Mouse (Mus musculus): ENCODE measurements around the gene Cks1b. TPM values are rescaled to one million over a fixed set of nuclear protein-coding genes. Genes with fewer than 3 reads are reported as not detected.

Gene Cks1b
- polyA plus RNA-seq, 1 experiment from 2014 or later: 311 TPM

- H3K4me2 ChIP-seq (ENCODE audit: low read depth, low read length): no peak overlapping the region
Measured at GRCm38 (mm10) chr3:89448720-89449537, 30.7 kb upstream of the Cks1b start.

GRCm38 (mm10) chr3:89440691-89441090, 22.5 kb upstream of the Cks1b start:
- no peak overlapping the region for H3K4me3 ChIP-seq (ENCODE audit: low read length)
- H3K27me3 ChIP-seq (replicated peaks; ENCODE audit: control insufficient read depth, insufficient read depth, low read length): no peaks in the 10 kb centered on the region
- H3K36me3 ChIP-seq (ENCODE audit: control insufficient read depth, insufficient read depth, low read length): peaks cover 8% of the 10 kb centered on the region; the same call in 1 of the 2 replicates
- no peak overlapping the region for H3K4me2 ChIP-seq (ENCODE audit: low read depth, low read length)
- H3K9ac ChIP-seq (ENCODE audit: low read depth, low read length): no peak overlapping the region
- ATAC-seq: no peak
- H3K9me3 ChIP-seq (ENCODE audit: control insufficient read depth, low read length): no peaks in the 10 kb centered on the region
- peaks cover 9% of the 10 kb centered on the region for H3K4me1 ChIP-seq (ENCODE audit: control insufficient read depth, insufficient read depth, low read length)
- 92% methylated on average over 2 of the region's 2 CpGs for whole genome bisulfite sequencing
- no peak overlapping the region for H3K27ac ChIP-seq (ENCODE audit: low read length)

More at GRCm38 (mm10) chr3:89448720-89449537, 30.7 kb upstream of the Cks1b start:
- Histone ChIP-seq H3K4me3 (ENCODE audit: low read length) (no peak overlapping the region), H3K9me3 (ENCODE audit: control insufficient read depth, low read length) (no peaks in the 10 kb centered on the region), H3K27ac (ENCODE audit: low read length) (no peak overlapping the region), H3K36me3 (ENCODE audit: control insufficient read depth, insufficient read depth, low read length) (peaks cover 8% of the 10 kb centered on the region; the same call in 1 of the 2 replicates), H3K9ac (ENCODE audit: low read depth, low read length) (no peak overlapping the region), H3K27me3 (replicated peaks; ENCODE audit: control insufficient read depth, insufficient read depth, low read length) (no peaks in the 10 kb centered on the region), H3K4me1 (ENCODE audit: control insufficient read depth, insufficient read depth, low read length) (0 out of 2 replicates have a peak, but pooled peaks cover 7% of the 10 kb centered on the region)
- ATAC-seq: peak; percentile 12; the same call in 1 of the 2 replicates
- WGBS: 62% methylated on average over 13 of the region's 13 CpGs

- Histone ChIP-seq H3K4me2 (ENCODE audit: low read depth, low read length) (peak overlapping the region; percentile 76), H3K27me3 (replicated peaks; ENCODE audit: control insufficient read depth, insufficient read depth, low read length) (no peaks in the 10 kb centered on the region), H3K4me3 (ENCODE audit: low read length) (peak overlapping the region; percentile 68), H3K36me3 (ENCODE audit: control insufficient read depth, insufficient read depth, low read length) (peaks cover 6% of the 10 kb centered on the region), H3K9ac (ENCODE audit: low read depth, low read length) (peak overlapping the region; percentile 70), H3K27ac (ENCODE audit: low read length) (peak overlapping the region; percentile 79), H3K9me3 (ENCODE audit: control insufficient read depth, low read length) (no peaks in the 10 kb centered on the region), H3K4me1 (ENCODE audit: control insufficient read depth, insufficient read depth, low read length) (peaks cover 9% of the 10 kb centered on the region)
- ATAC-seq: peak; percentile 45; the same call in 1 of the 2 replicates
- WGBS: 21% methylated on average over 5 of the region's 5 CpGs
Measured at GRCm38 (mm10) chr3:89437269-89437668, 19.1 kb upstream of the Cks1b start.

- Histone ChIP-seq H3K4me3 (ENCODE audit: low read length) (peak within 1 kb of the TSS; percentile 68), H3K27me3 (replicated peaks; ENCODE audit: control insufficient read depth, insufficient read depth, low read length) (no peaks in the 10 kb centered on the region), H3K9me3 (ENCODE audit: control insufficient read depth, low read length) (no peaks in the 10 kb centered on the region), H3K9ac (ENCODE audit: low read depth, low read length) (peak within 1 kb of the TSS; percentile 70), H3K4me2 (ENCODE audit: low read depth, low read length) (peak within 1 kb of the TSS; percentile 76), H3K36me3 (ENCODE audit: control insufficient read depth, insufficient read depth, low read length) (peaks cover 6% of the 10 kb centered on the region), H3K27ac (ENCODE audit: low read length) (peak within 1 kb of the TSS; percentile 79), H3K4me1 (ENCODE audit: control insufficient read depth, insufficient read depth, low read length) (peaks cover 12% of the 10 kb centered on the region)
- 6% methylated on average over 16 of the region's 16 CpGs for WGBS
- peak; percentile 85 for ATAC-seq
Measured at GRCm38 (mm10) chr3:89436176-89437113, 18.3 kb upstream of the Cks1b start, which contains the start of gene Pbxip1. Pbxip1 (plus strand) TSS chr3:89436706.

- Histone ChIP-seq H3K9ac (ENCODE audit: low read depth, low read length) (no peak overlapping the region), H3K4me1 (ENCODE audit: control insufficient read depth, insufficient read depth, low read length) (peaks cover 18% of the 10 kb centered on the region), H3K27ac (ENCODE audit: low read length) (no peak overlapping the region), H3K36me3 (ENCODE audit: control insufficient read depth, insufficient read depth, low read length) (peaks cover 6% of the 10 kb centered on the region), H3K9me3 (ENCODE audit: control insufficient read depth, low read length) (no peaks in the 10 kb centered on the region), H3K4me3 (ENCODE audit: low read length) (no peak overlapping the region), H3K27me3 (replicated peaks; ENCODE audit: control insufficient read depth, insufficient read depth, low read length) (no peaks in the 10 kb centered on the region), H3K4me2 (ENCODE audit: low read depth, low read length) (no peak overlapping the region)
- no peak for ATAC-seq
- 76% methylated on average over 7 of the region's 7 CpGs for WGBS
Measured at GRCm38 (mm10) chr3:89435041-89435440, 16.9 kb upstream of the Cks1b start.

- Histone ChIP-seq H3K4me1 (ENCODE audit: control insufficient read depth, insufficient read depth, low read length) (peaks cover 18% of the 10 kb centered on the region), H3K36me3 (ENCODE audit: control insufficient read depth, insufficient read depth, low read length) (peaks cover 6% of the 10 kb centered on the region), H3K27ac (ENCODE audit: low read length) (no peak overlapping the region), H3K27me3 (replicated peaks; ENCODE audit: control insufficient read depth, insufficient read depth, low read length) (no peaks in the 10 kb centered on the region), H3K9ac (ENCODE audit: low read depth, low read length) (no peak overlapping the region), H3K4me3 (ENCODE audit: low read length) (no peak overlapping the region), H3K9me3 (ENCODE audit: control insufficient read depth, low read length) (no peaks in the 10 kb centered on the region), H3K4me2 (ENCODE audit: low read depth, low read length) (no peak overlapping the region)
- 86% methylated on average over 11 of the region's 11 CpGs for WGBS
- ATAC-seq: no peak
Measured at GRCm38 (mm10) chr3:89434532-89434931, 16.3 kb upstream of the Cks1b start.

- Histone ChIP-seq H3K9me3 (ENCODE audit: control insufficient read depth, low read length) (no peaks in the 10 kb centered on the region), H3K27ac (ENCODE audit: low read length) (no peak overlapping the region), H3K4me1 (ENCODE audit: control insufficient read depth, insufficient read depth, low read length) (peaks cover 18% of the 10 kb centered on the region), H3K4me3 (ENCODE audit: low read length) (no peak overlapping the region), H3K9ac (ENCODE audit: low read depth, low read length) (no peak overlapping the region), H3K36me3 (ENCODE audit: control insufficient read depth, insufficient read depth, low read length) (peaks cover 9% of the 10 kb centered on the region), H3K4me2 (ENCODE audit: low read depth, low read length) (no peak overlapping the region), H3K27me3 (replicated peaks; ENCODE audit: control insufficient read depth, insufficient read depth, low read length) (no peaks in the 10 kb centered on the region)
- WGBS: 94% methylated on average over 6 of the region's 8 CpGs
- ATAC-seq: no peak
Measured at GRCm38 (mm10) chr3:89432606-89433005, 14.4 kb upstream of the Cks1b start.

- peak within 1 kb of the TSS; percentile 100 for H3K4me3 ChIP-seq (ENCODE audit: low read length)
- H3K4me2 ChIP-seq (ENCODE audit: low read depth, low read length): peak within 1 kb of the TSS; percentile 84
- H3K36me3 ChIP-seq (ENCODE audit: control insufficient read depth, insufficient read depth, low read length): peaks cover 15% of the 10 kb centered on the region
- WGBS: 2% methylated on average over 68 of the region's 68 CpGs
- peak within 1 kb of the TSS; percentile 93 for H3K27ac ChIP-seq (ENCODE audit: low read length)
- ATAC-seq: peak; percentile 99
- no peaks in the 10 kb centered on the region for H3K27me3 ChIP-seq (replicated peaks; ENCODE audit: control insufficient read depth, insufficient read depth, low read length)
- H3K9me3 ChIP-seq (ENCODE audit: control insufficient read depth, low read length): no peaks in the 10 kb centered on the region
- peaks cover 9% of the 10 kb centered on the region for H3K4me1 ChIP-seq (ENCODE audit: control insufficient read depth, insufficient read depth, low read length)
- H3K9ac ChIP-seq (ENCODE audit: low read depth, low read length): peak within 1 kb of the TSS; percentile 99
Measured at GRCm38 (mm10) chr3:89430171-89431159, 12.3 kb upstream of the Cks1b start, which contains the start of gene Pygo2. Pygo2 (plus strand) TSS chr3:89430214.
